Mouse (Mus musculus) heart, embryonic 12.5 days (tissue): ENCODE data around the gene Nrgn. TPM values are rescaled to one million over a fixed set of nuclear protein-coding genes. Genes with fewer than 3 reads are reported as not detected.

Experiments used
- ATAC-seq: fragments of 200-750 bp; cut with Nextera tagmentation; 2 replicates; pipeline ENCODE4 v1.8.0; 2017; ENCODE audit warnings: moderate TSS enrichment, moderate library complexity; ENCODE audit not compliant: insufficient number of reproducible peaks, low FRiP score
- H3K27ac ChIP-seq: fragments of 300-500 bp; sonication (generic); 2 replicates; pipeline ENCODE4 v1.5.1; 2016; ENCODE audit warnings: mild to moderate bottlenecking, moderate library complexity; ENCODE audit not compliant: poor library complexity, severe bottlenecking
- H3K27me3 ChIP-seq: fragments of 300-500 bp; sonication (generic); replicated peaks from 2 replicates; pipeline ENCODE4 v1.6.1; 2016; ENCODE audit warnings: mild to moderate bottlenecking, moderate library complexity
- H3K36me3 ChIP-seq: fragments of 300-500 bp; sonication (generic); 2 replicates; pipeline ENCODE4 v1.6.1; 2016; ENCODE audit warnings: mild to moderate bottlenecking, moderate library complexity
- H3K4me1 ChIP-seq: fragments of 300-500 bp; sonication (generic); replicated peaks from 2 replicates; pipeline ENCODE4 v1.6.1; 2016; ENCODE audit warnings: mild to moderate bottlenecking
- H3K4me2 ChIP-seq: fragments of 300-500 bp; sonication (generic); 2 replicates; pipeline ENCODE4 v1.6.1; 2016; ENCODE audit warnings: mild to moderate bottlenecking, moderate library complexity
- H3K4me3 ChIP-seq: fragments of 300-500 bp; sonication (generic); 2 replicates; pipeline ENCODE4 v1.5.1; 2016; ENCODE audit warnings: mild to moderate bottlenecking
- H3K9ac ChIP-seq: fragments of 300-500 bp; sonication (generic); 2 replicates; pipeline ENCODE4 v1.6.1; 2016; ENCODE audit warnings: mild to moderate bottlenecking, moderate library complexity
- H3K9me3 ChIP-seq: fragments of 300-500 bp; sonication (generic); replicated peaks from 2 replicates; pipeline ENCODE4 v1.6.1; 2016; ENCODE audit warnings: mild to moderate bottlenecking, moderate library complexity
- WGBS: fragments of 180-500 bp; shearing (Covaris S2); methylation state at CpG from one replicate; pipeline ENCODE4 v1.1.7; 2016; 5-methylcytosine and 5-hydroxymethylcytosine counted together
- polyA plus RNA-seq: library from polyadenylated mRNA; unstranded; fragments of >200 nt; fragmentation: Nextera tagmentation; extraction: Ambion mirVana; gene quantifications from 2 replicates; pipeline ENCODE4 v1.2.1, GENCODE M21; 2016

Gene Nrgn
- 7.4 and 11.3 TPM in 2 replicates for polyA plus RNA-seq

DNA sequence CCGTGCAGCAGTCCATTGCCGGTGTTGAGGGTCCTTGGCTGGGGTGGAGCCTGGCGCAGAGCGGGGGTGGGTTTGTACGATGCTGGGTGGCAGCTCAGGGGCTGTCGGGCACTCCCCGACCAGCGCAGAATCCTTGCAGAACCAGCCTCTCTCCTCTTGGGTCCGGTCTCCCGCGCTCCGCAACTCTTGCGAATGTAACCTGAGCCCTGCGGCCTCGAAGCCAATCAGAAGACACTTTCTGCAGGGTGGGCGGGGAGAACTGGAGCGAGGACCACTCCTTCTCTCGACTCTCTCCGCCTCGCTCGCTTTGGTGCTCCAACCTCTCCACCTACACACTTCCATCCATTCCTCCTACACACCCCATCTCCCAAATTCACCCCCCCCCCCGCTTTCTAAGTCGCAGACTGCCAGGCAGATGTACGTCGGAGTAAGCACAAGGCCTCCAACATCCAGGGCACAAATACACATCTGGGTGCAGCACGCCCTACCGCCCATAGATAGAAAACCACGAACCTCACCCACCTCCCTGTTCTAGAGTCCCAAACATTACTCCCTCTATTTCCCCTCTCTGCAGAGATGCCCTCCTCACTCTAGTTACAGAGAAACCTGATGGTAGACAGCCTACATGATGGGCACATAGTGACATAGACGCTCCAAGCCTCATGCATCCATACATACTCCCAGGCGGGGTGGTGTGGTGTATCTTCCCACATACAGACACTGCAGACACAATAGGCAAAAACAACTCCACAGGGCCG is at the start of gene Nrgn:
Nrgn (minus strand) TSS at position 369 of the 758 bp plus-strand sequence.
- peak within 1 kb of the TSS; percentile 50 for H3K4me3 ChIP-seq

DNA sequence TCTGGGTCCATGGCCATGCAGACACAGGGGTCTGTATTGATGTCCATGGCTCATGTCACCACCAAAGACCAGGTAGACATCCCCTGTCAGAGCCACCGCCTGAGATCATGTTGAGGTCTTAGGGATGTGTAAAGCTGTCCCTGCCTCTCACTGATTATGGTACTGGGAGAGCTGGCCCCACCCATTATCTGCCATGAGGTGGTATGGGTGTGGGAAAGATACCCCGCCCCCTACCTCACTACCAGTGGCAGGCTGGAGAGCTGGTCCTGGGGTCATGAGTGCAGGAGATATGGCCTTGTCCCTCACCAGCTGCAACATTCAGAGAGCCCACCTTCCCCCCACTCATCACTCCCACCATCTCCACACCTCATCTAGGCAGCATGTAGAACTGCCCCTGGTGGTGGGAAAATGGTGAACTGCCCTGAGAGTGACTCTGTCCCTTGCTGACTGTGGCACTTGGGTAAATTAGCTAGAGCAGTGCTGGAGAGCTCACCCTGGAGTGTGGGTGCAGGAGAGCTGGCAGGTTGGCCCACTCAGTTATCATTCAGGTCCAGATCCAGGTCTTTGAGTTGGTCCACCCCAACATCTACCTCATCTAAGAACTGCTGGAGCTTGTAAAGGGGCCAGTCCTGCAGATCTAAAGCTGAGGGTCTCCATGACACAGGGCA is 48.0 kb upstream of the Nrgn start:
- H3K4me2 ChIP-seq, result no peak overlapping the region
- no peak overlapping the region for H3K9ac ChIP-seq
- no peaks in the 10 kb centered on the region for H3K27me3 ChIP-seq
- WGBS, result 80% methylated on average over 2 of the region's 2 CpGs
- ATAC-seq, result peak; percentile 9; the same call in 1 of the 2 replicates
- no peaks in the 10 kb centered on the region for H3K4me1 ChIP-seq
- no peaks in the 10 kb centered on the region for H3K9me3 ChIP-seq
- H3K27ac ChIP-seq, result no peak overlapping the region
- H3K4me3 ChIP-seq, result no peak overlapping the region
- no peaks in the 10 kb centered on the region for H3K36me3 ChIP-seq

More for the DNA sequence above, at the start of gene Nrgn:
- Histone ChIP-seq H3K27me3 (peaks cover 54% of the 10 kb centered on the region), H3K36me3 (no peaks in the 10 kb centered on the region), H3K9ac (peak within 1 kb of the TSS; percentile 41), H3K4me2 (peak within 1 kb of the TSS; percentile 93), H3K9me3 (no peaks in the 10 kb centered on the region), H3K4me1 (peaks cover 24% of the 10 kb centered on the region), H3K27ac (no peak within 1 kb of the TSS)
- 5% methylated on average over 31 of the region's 31 CpGs for WGBS
- ATAC-seq, result peak; percentile 80

DNA sequence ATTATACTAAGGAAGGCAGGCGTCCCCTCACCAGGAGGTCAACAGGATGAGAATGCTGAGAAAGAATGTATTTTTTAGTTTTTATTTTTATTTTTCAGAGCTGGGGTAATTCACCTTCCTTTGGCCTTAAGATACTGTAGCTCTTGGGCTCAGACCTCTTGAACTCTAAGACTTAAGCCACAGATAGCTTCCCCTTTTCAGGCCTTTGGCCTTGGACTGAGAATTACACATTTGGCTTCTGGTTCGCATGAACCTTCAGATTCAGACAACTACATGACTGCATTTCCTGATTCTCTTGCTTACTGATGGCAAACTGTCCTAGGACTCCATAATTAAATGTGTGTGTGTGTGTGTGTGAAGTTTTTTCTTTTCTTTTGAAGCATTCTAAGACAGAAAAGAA is 45.9 kb upstream of the Nrgn start:
- Histone ChIP-seq H3K27ac (no peak overlapping the region), H3K4me3 (no peak overlapping the region), H3K4me1 (no peaks in the 10 kb centered on the region), H3K9ac (no peak overlapping the region), H3K27me3 (no peaks in the 10 kb centered on the region), H3K4me2 (no peak overlapping the region), H3K9me3 (no peaks in the 10 kb centered on the region), H3K36me3 (no peaks in the 10 kb centered on the region)
- 91% methylated on average over 2 of the region's 2 CpGs for WGBS
- ATAC-seq, result no peak

DNA sequence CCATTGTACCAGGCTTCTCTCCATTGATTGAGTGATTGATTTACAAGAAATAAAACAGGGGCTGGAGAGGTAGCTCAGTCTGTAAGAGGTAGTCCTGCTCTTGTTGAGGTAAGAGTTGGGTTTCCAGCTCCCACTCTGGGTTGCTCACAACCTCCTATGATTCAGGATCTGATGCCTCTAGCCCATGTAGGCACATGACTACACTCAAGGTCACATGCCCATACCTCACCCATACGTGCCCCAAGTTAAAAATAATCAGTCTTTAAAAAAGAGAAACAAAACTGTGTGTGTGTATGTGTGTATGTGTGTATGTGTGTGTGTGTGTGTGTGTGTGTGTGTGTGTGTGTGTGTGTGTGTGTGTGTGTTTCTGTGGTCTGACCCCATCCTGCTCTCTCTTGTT is 42.9 kb upstream of the Nrgn start:
- H3K9ac ChIP-seq, result no peak overlapping the region
- H3K9me3 ChIP-seq, result no peaks in the 10 kb centered on the region
- no peak overlapping the region for H3K4me2 ChIP-seq
- no peak overlapping the region for H3K4me3 ChIP-seq
- WGBS, result 60% methylated on average over 1 of the region's 1 CpGs
- ATAC-seq, result no peak
- no peak overlapping the region for H3K27ac ChIP-seq
- H3K36me3 ChIP-seq, result no peaks in the 10 kb centered on the region
- H3K4me1 ChIP-seq, result no peaks in the 10 kb centered on the region
- H3K27me3 ChIP-seq, result no peaks in the 10 kb centered on the region

DNA sequence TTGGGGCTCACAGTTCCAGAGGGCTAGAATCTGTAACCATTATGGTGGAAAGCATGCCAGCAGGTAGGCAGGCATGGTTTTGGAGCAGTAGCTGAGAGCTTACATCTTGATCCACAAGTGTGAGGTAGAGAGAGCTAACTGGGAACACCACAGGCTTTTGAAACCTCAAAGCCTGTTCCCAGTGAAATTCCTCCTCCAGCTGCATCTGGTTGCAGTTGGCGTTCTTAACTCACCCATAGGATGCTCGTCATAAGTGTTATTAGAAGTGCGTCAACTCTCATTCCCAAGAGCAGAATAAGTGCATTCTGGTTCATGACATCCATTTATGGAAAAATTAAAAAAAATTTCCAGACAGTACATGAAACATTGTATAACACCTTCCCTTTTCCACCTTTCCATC is 41.0 kb upstream of the Nrgn start:
- no peaks in the 10 kb centered on the region for H3K9me3 ChIP-seq
- ATAC-seq, result no peak
- no peak overlapping the region for H3K27ac ChIP-seq
- H3K4me1 ChIP-seq, result no peaks in the 10 kb centered on the region
- no peaks in the 10 kb centered on the region for H3K36me3 ChIP-seq
- no peak overlapping the region for H3K4me3 ChIP-seq
- H3K9ac ChIP-seq, result no peak overlapping the region
- no peak overlapping the region for H3K4me2 ChIP-seq
- WGBS, result 92% methylated on average over 3 of the region's 3 CpGs
- H3K27me3 ChIP-seq, result no peaks in the 10 kb centered on the region

- 40% methylated on average over 6 of the region's 6 CpGs for WGBS
- no peak for ATAC-seq
- Histone ChIP-seq H3K27ac (no peak overlapping the region), H3K36me3 (no peaks in the 10 kb centered on the region), H3K4me2 (no peak overlapping the region), H3K4me3 (no peak overlapping the region), H3K9ac (no peak overlapping the region), H3K27me3 (no peaks in the 10 kb centered on the region), H3K9me3 (no peaks in the 10 kb centered on the region; the same call in 1 of the 2 replicates), H3K4me1 (no peaks in the 10 kb centered on the region)
Observed at GRCm38 (mm10) chr9:37592633-37593032, 39.9 kb upstream of the Nrgn start.

GRCm38 (mm10) chr9:37592025-37592424 is 39.3 kb upstream of the Nrgn start:
- Histone ChIP-seq H3K4me1 (no peaks in the 10 kb centered on the region), H3K9me3 (no peaks in the 10 kb centered on the region; the same call in 1 of the 2 replicates), H3K27ac (no peak overlapping the region), H3K9ac (no peak overlapping the region), H3K27me3 (no peaks in the 10 kb centered on the region), H3K4me3 (no peak overlapping the region), H3K36me3 (no peaks in the 10 kb centered on the region), H3K4me2 (no peak overlapping the region)
- 60% methylated on average over 2 of the region's 2 CpGs for WGBS
- ATAC-seq, result no peak

DNA sequence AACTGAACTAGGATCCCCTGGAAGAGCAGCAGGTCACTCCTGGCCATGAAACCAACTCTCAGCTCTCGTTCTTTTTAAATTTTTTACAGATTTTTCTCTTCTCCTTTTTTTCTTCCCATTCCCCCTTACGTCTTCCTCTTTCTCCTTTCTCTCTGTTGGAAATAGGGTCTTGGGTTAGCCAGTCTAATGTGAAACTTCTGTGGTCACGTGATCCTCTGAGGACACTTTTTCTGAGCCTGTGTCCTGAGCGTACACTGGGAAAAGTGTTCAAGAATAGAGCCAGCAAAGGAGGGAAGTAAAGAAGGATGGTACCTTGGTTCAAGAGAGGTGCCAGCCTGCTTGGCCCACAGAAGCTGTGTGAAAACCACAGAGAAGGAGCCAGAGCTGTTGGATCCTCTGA is 37.7 kb upstream of the Nrgn start:
- H3K27ac ChIP-seq, result no peak overlapping the region
- WGBS, result 76% methylated on average over 4 of the region's 4 CpGs
- no peaks in the 10 kb centered on the region for H3K36me3 ChIP-seq
- H3K4me1 ChIP-seq, result no peaks in the 10 kb centered on the region
- no peak overlapping the region for H3K9ac ChIP-seq
- H3K4me3 ChIP-seq, result no peak overlapping the region
- no peak overlapping the region for H3K4me2 ChIP-seq
- no peak for ATAC-seq
- H3K27me3 ChIP-seq, result no peaks in the 10 kb centered on the region
- H3K9me3 ChIP-seq, result no peaks in the 10 kb centered on the region; the same call in 1 of the 2 replicates

DNA sequence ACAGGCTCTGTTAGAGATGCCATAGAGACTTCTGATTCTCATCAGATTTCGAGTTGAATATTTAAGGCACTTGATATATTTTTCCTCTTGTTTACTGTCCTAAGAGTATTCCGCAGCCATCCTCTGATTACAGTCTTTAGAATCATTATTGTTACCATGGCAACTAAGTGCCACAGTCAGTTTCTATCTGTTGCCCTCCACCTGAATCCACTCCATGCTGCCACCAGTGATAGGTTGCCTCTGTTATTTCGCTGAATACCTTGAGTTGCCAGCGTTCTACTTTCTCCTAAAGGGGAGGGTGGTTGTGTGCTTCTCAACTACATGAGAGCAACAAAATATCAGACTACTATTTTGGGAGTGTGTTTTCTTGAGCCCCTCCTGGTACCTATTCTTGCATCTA is 34.0 kb upstream of the Nrgn start:
- Histone ChIP-seq H3K9me3 (no peaks in the 10 kb centered on the region; the same call in 1 of the 2 replicates), H3K9ac (no peak overlapping the region), H3K36me3 (no peaks in the 10 kb centered on the region), H3K27me3 (no peaks in the 10 kb centered on the region), H3K27ac (no peak overlapping the region), H3K4me3 (no peak overlapping the region), H3K4me1 (no peaks in the 10 kb centered on the region), H3K4me2 (no peak overlapping the region)
- no peak for ATAC-seq
- 77% methylated on average over 4 of the region's 4 CpGs for WGBS

GRCm38 (mm10) chr9:37583594-37583993 is 30.9 kb upstream of the Nrgn start:
- Histone ChIP-seq H3K4me2 (no peak overlapping the region), H3K4me1 (no peaks in the 10 kb centered on the region), H3K27me3 (no peaks in the 10 kb centered on the region), H3K27ac (no peak overlapping the region), H3K4me3 (no peak overlapping the region), H3K9me3 (no peaks in the 10 kb centered on the region; the same call in 1 of the 2 replicates), H3K36me3 (no peaks in the 10 kb centered on the region), H3K9ac (no peak overlapping the region)
- ATAC-seq, result no peak
- WGBS, result 83% methylated on average over 5 of the region's 5 CpGs

DNA sequence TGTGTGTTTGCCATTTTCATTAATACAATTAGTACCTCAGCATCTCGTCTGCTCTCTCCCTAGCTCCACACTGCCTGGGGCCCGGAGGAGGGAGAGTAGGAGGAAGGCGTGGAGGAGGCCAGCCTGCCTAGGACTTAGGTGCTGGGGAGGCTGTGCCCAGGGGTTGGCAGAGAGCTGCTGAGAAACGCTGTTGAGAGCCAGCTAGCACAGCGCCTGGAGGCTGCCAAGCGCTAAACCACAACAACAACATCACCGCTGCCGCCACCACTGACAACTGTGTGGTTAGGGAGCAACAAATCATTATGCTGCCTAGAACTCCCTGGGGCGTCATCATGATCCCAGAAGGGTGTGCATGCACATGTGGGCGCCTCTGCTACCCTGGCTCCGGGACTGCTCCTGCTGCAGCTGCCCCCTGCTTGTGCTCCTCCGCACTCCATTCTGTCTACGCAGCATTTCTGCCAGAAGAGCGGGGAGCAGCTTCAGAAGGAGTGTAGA is 23.8 kb upstream of the Nrgn start:
- no peak overlapping the region for H3K4me3 ChIP-seq
- H3K27me3 ChIP-seq, result no peaks in the 10 kb centered on the region
- no peaks in the 10 kb centered on the region for H3K9me3 ChIP-seq
- no peaks in the 10 kb centered on the region for H3K36me3 ChIP-seq
- no peak overlapping the region for H3K9ac ChIP-seq
- 27% methylated on average over 14 of the region's 14 CpGs for WGBS
- H3K27ac ChIP-seq, result no peak overlapping the region
- ATAC-seq, result no peak
- H3K4me2 ChIP-seq, result peak overlapping the region; percentile 34
- H3K4me1 ChIP-seq, result peaks cover 23% of the 10 kb centered on the region
